Mouse (Mus musculus) lung, postnatal 0 days (tissue): ENCODE data around the gene Rgs7bp. TPM values are rescaled to one million over a fixed set of nuclear protein-coding genes. Genes with fewer than 3 reads are reported as not detected.
"Not testable (repeated sequence)": the region's sequence is repeated elsewhere in the genome, so short reads cannot be mapped to it uniquely, and the experiment has no call there.

Source experiments
- ATAC-seq: fragments of 200-750 bp; cut with Nextera tagmentation; 2 replicates; pipeline ENCODE4 v1.8.0; 2017; ENCODE audit warnings: moderate library complexity
- DNase-seq: peaks from one replicate; pipeline ENCODE4 v3.0.0-alpha.2; 2016; ENCODE audit warnings: low spot score
- H3K27ac ChIP-seq: fragments of 300-500 bp; sonication (generic); 2 replicates; pipeline ENCODE4 v1.5.1; 2014; ENCODE audit warnings: antibody characterized with exemption, mild to moderate bottlenecking, low read length, mixed read lengths
- H3K27me3 ChIP-seq: fragments of 300-500 bp; sonication (generic); replicated peaks from 2 replicates; pipeline ENCODE4 v1.6.1; 2014; ENCODE audit warnings: low read length, mixed read lengths; ENCODE audit not compliant: insufficient read depth
- H3K36me3 ChIP-seq: fragments of 300-500 bp; sonication (generic); 2 replicates; pipeline ENCODE4 v1.6.1; 2014; ENCODE audit warnings: low read length, mixed read lengths; ENCODE audit not compliant: insufficient read depth
- H3K4me1 ChIP-seq: fragments of 300-500 bp; sonication (generic); 2 replicates; pipeline ENCODE4 v1.6.1; 2014; ENCODE audit warnings: antibody characterized with exemption, low read depth, low read length, mixed read lengths; ENCODE audit not compliant: insufficient read depth
- H3K4me2 ChIP-seq: fragments of 300-500 bp; sonication (generic); replicated peaks from 2 replicates; pipeline ENCODE4 v1.6.1; 2014; ENCODE audit warnings: low read depth, mild to moderate bottlenecking, low read length, moderate library complexity, mixed read lengths
- H3K4me3 ChIP-seq: fragments of 300-500 bp; sonication (generic); 2 replicates; pipeline ENCODE4 v1.5.1; 2014; ENCODE audit warnings: low read depth, low read length
- H3K9ac ChIP-seq: fragments of 300-500 bp; sonication (generic); replicated peaks from 2 replicates; pipeline ENCODE4 v1.6.1; 2014; ENCODE audit warnings: low read depth, mild to moderate bottlenecking
- H3K9me3 ChIP-seq: fragments of 300-500 bp; sonication (generic); 2 replicates; pipeline ENCODE4 v1.6.1; 2016; ENCODE audit warnings: low read length, mixed read lengths
- CTCF ChIP-seq: IDR thresholded peaks from 2 replicates; pipeline ENCODE4 v1.5.1; 2016; ENCODE audit warnings: antibody characterized with exemption, mild to moderate bottlenecking
- EP300 ChIP-seq: IDR thresholded peaks from 2 replicates; pipeline ENCODE4 v1.6.1; 2016; ENCODE audit warnings: antibody characterized with exemption, mild to moderate bottlenecking, control low read depth
- WGBS: fragments of 180-500 bp; shearing (Covaris S2); extraction: QIAGEN DNeasy Blood & Tissue Kit; methylation state at CpG from one replicate; pipeline ENCODE4 v1.1.7; 2014; 5-methylcytosine and 5-hydroxymethylcytosine counted together
- polyA plus RNA-seq: library from polyadenylated mRNA; unstranded; fragments of >200 nt; fragmentation: Nextera tagmentation; extraction: Ambion mirVana; gene quantifications from 2 replicates; pipeline ENCODE4 v1.2.1, GENCODE M21; 2015

The Rgs7bp gene
- polyA plus RNA-seq, 1 experiment from 2014 or later: 1.0 TPM

DNA sequence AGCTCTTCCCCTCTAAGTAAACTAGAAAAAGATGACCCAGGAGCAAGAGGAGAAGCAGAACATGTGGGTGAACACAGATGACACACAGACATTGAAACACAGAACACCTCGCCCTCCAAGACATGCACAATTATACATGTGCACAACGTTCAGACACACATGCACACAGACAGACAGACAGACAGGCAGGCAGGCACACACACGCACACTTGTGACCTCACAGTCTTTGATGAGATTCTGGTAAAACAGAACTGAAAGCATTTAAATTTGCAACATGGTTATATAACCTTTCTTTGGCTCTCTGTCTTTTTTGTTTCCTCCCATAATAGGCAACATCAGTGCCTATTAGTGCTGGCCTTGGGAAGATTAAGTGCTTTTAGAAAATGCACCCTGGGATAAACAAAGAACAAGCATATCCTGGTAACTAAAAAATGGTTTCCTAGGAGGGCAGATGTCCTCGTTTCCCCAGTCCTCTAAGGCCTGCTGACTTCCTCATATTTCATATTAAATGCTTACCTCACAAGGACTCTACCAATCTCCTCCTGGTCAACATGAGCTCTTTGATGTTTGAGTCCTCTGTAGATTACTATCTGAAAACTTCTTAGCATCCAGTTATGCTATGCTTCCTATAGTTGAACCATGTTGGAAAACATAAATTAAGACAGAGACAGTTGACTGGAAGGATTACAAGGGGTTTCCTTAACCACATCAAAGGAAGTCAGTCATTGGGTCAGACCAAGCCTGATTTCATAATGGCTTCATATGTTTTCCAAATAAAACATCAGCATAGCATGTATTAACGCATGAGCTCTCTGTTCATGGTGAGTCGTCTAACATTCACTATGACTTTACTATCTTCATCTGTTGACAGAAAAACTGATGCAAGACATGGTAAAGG, 122.8 kb downstream of the Rgs7bp start:
- Histone ChIP-seq H3K4me1 (no peaks in the 10 kb centered on the region), H3K36me3 (no peaks in the 10 kb centered on the region), H3K27ac (no peak overlapping the region), H3K4me3 (no peak overlapping the region), H3K9ac (no peak overlapping the region), H3K9me3 (no peaks in the 10 kb centered on the region), H3K27me3 (no peaks in the 10 kb centered on the region), H3K4me2 (no peak overlapping the region)
- DNase-seq (no peak), ATAC-seq (no peak)
- WGBS: 63% methylated on average over 6 of the region's 6 CpGs
- TF ChIP-seq EP300 (no peak), CTCF (no peak)

DNA sequence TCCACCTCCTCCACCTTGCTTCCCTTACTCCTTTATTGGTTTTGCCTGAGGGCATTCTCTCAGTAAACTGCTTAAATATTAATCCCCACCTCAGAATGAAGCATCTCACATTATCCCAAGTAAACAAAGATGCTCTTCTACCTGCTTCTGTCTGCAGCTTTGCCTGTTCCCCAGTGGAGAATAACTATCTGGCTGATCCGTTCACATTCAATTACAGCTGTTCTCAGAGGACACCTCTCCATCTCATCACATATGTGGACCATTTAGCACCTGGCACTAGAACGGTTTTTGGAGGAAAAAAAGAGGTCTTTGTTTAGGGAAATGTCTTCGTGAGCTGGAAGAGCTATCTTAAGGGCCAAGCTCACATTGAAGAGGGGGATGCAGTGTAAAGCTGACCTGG, 123.9 kb downstream of the Rgs7bp start:
- no peak for DNase-seq
- no peak for ATAC-seq
- TF ChIP-seq EP300 (no peak), CTCF (no peak)
- Histone ChIP-seq H3K36me3 (no peaks in the 10 kb centered on the region), H3K9me3 (no peaks in the 10 kb centered on the region), H3K4me3 (no peak overlapping the region), H3K4me2 (no peak overlapping the region), H3K27ac (no peak overlapping the region), H3K4me1 (no peaks in the 10 kb centered on the region), H3K27me3 (no peaks in the 10 kb centered on the region), H3K9ac (no peak overlapping the region)
- 66% methylated on average over 3 of the region's 3 CpGs for WGBS

DNA sequence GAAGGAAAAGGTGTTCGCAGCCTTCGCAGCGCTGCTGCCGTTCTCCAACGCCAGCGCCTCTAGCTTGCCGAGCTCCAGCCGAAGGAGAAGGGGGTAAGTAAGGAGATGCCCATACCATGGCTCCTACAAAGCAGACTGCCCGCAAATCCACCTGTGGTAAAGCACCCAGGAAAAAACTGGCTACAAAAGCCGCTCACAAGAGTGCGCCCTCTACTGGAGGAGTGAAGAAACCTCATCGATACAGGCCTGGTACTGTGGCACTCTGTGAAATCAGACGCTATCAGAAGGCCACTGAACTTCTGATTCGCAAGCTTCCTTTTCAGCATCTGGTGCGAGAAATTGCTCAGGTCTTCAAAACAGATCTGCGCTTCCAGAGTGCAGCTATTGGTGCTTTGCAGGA, 136.1 kb downstream of the Rgs7bp start:
- Histone ChIP-seq H3K27me3 (no peaks in the 10 kb centered on the region), H3K9me3 (no peaks in the 10 kb centered on the region), H3K4me1 (no peaks in the 10 kb centered on the region), H3K4me2 (no peak overlapping the region), H3K36me3 (no peaks in the 10 kb centered on the region), H3K27ac (no peak overlapping the region), H3K9ac (no peak overlapping the region), H3K4me3 (no peak overlapping the region)
- TF ChIP-seq CTCF: peak; percentile 65
- TF ChIP-seq EP300: no peak
- 73% methylated on average over 16 of the region's 16 CpGs for WGBS
- ATAC-seq (no peak), DNase-seq (no peak)

DNA sequence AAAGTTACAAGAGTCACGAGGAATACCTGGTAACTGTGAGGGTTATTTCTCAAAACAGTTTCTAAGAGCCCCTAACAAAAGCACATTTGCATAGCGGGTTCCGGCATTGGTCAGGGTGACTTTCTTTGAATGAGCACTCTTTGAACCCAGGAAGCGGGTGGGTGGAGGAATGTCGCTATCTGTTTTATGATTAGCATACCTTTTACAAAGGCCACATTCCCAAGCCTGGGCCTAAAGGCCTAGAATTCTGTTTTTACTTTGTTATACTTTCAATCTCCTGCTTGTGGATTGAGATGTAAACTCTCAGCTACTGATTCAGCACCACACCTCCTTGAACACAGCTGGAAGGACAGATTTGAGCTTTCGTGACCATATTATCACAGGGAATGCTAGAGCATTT, 138.0 kb downstream of the Rgs7bp start:
- ATAC-seq, DNase-seq, H3K4me1 ChIP-seq, H3K9me3 ChIP-seq, H3K36me3 ChIP-seq, H3K27ac ChIP-seq, H3K27me3 ChIP-seq, H3K4me2 ChIP-seq, H3K9ac ChIP-seq, H3K4me3 ChIP-seq: not testable (repeated sequence)
- WGBS: 85% methylated on average over 6 of the region's 6 CpGs

DNA sequence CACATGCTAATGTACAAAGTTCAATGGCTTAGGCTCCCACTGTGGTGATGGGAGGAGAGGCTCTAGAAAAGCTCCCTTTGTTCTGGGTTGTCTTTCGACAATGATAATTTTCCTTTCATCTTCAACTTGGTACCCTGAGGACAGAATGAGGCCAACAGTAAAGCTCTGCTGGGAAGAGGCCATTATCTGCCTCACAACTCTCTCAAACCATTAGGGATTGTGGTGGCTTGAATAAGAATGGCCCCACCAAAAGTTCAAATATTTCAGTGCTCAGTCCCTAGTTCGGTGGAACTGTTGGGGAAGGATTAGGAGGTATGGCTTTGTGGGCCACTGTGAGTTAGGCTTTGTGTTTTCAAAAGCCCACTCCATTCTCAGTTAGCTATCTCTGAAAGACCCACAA, 138.6 kb downstream of the Rgs7bp start:
- no peak for ATAC-seq
- no peaks in the 10 kb centered on the region for H3K27me3 ChIP-seq

DNA sequence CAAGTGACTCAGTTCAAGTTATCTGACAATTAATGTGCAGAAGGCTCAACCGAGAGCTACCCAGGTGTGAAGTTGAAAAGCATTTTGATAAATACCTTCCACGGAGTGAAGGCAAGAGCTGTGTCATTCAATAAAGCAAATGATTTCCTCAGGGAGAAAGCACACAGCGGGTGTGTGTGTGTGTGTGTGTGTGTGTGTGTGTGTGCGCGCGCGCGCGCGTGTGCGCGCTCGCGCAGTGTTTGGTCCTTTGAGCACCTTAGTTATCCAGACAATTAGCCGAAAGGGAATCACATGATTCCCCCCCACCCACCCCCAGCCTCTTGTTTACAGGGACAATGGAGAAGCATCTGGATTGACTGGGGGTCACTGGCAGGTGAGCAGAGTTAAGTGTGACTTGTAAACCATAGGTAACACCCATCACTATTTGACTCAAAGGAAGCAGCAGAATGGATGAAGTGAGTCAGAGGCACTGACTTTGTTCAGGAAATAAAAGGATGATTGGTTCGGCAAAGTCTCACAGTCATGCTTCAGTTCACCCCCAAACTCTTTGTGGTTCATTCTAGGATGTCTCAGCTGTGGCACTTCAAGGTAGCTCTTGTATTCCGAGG, 140.3 kb downstream of the Rgs7bp start:
- DNase-seq: no peak
- no peak for ATAC-seq
- no peaks in the 10 kb centered on the region for H3K9me3 ChIP-seq
- H3K27me3 ChIP-seq: no peaks in the 10 kb centered on the region
- 88% methylated on average over 17 of the region's 17 CpGs for WGBS
- H3K27ac ChIP-seq: no peak overlapping the region
- no peak overlapping the region for H3K4me3 ChIP-seq
- no peak overlapping the region for H3K9ac ChIP-seq
- TF ChIP-seq EP300 (no peak), CTCF (no peak)
- no peaks in the 10 kb centered on the region for H3K4me1 ChIP-seq
- no peaks in the 10 kb centered on the region for H3K36me3 ChIP-seq
- H3K4me2 ChIP-seq: no peak overlapping the region

More for the DNA sequence above, 138.6 kb downstream of the Rgs7bp start:
- Histone ChIP-seq H3K9ac (no peak overlapping the region), H3K27ac (no peak overlapping the region), H3K4me2 (no peak overlapping the region), H3K9me3 (no peaks in the 10 kb centered on the region), H3K36me3 (no peaks in the 10 kb centered on the region), H3K4me3 (no peak overlapping the region), H3K4me1 (no peaks in the 10 kb centered on the region)
- no peak for TF ChIP-seq EP300
- no peak for TF ChIP-seq CTCF
- 95% methylated on average over 2 of the region's 2 CpGs for WGBS
- DNase-seq: no peak

DNA sequence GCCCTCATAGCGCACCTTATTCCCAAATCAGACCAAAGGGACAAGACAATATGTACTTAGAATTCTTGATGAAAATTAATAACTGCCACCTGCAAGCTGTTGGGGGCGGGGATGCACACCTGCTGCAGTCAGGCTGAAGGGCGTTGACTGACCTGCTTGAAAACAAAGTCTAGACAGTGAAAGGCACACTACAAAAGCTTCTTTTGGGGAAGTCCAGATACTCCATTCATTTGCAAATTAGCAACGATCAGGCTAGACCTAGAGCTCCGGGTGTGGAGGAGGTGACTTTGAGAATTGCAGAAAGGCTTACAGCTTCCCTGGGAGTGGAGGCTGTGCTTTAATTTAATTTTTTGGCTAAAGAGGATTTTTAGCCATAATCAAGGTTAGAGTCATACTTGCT, 143.1 kb downstream of the Rgs7bp start:
- 83% methylated on average over 5 of the region's 5 CpGs for WGBS
- H3K27ac ChIP-seq: not testable (repeated sequence)

DNA sequence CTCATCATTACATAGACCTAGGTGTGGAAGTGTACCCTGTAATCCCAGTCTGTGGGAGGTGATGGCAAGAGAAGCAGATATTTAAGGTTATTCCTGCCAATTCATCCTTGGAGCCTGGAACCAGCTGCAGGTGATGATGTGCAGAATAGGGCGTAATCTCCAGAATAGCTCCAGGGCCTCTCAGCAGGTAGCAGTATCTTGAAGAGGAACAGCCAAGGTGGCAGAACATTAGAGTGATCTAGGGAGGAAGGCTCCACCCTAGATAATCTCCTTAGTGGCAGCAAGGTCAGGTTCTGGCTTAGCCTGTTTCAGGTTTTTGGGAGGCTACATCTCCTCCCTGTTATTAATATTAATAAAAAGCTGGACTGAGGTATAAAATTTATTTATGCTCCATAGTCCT, 143.7 kb downstream of the Rgs7bp start:
- not testable (repeated sequence) for H3K9me3 ChIP-seq, ATAC-seq, H3K27me3 ChIP-seq, H3K4me3 ChIP-seq, H3K4me2 ChIP-seq, DNase-seq, H3K4me1 ChIP-seq, H3K9ac ChIP-seq, H3K27ac ChIP-seq, H3K36me3 ChIP-seq
- 93% methylated on average over 1 of the region's 1 CpGs for WGBS

More for the DNA sequence above, 143.1 kb downstream of the Rgs7bp start:
- not testable (repeated sequence) for DNase-seq, ATAC-seq, H3K4me2 ChIP-seq, H3K4me3 ChIP-seq, H3K9me3 ChIP-seq, H3K27me3 ChIP-seq, H3K4me1 ChIP-seq, H3K36me3 ChIP-seq, H3K9ac ChIP-seq
